11 mouse cellular contexts compared by ENCODE assay signal in genomic region chr7:72589241-72589668, GRCm38 (mm10).
A peak's percentile ranks its signal among the peaks of the same experiment; 100 is the strongest.
DNase-seq lines count a peak whose midpoint lies in the region; ATAC-seq and TF ChIP-seq lines count a peak whose summit lies in the region.
"Had no signal": no experiment of that assay in that cellular context is flagged by ENCODE, and none has a peak within 500 bp of the region (broad histone marks: within the 10 kb centered on the region; RNA-seq: fewer than 3 reads in every experiment).

No protein-coding gene starts in this region.

- H3K9ac ChIP-seq in hindbrain, embryonic 14.5 days, result no peak overlapping the region
- H3K9ac ChIP-seq in midbrain, postnatal 0 days (replicated peaks; ENCODE audit: low read length, poor library complexity, severe bottlenecking), result no peak overlapping the region
- H3K9ac ChIP-seq: limb, embryonic 12.5 days; midbrain, embryonic 13.5 days had no signal

- H3K4me1 ChIP-seq in lung, adult 2 months (ENCODE audit: control insufficient read depth, insufficient read depth, low read length), result no peaks in the 10 kb centered on the region
- 0 out of 2 replicates have a peak, but pooled peaks cover 3% of the 10 kb centered on the region for H3K4me1 ChIP-seq in hindbrain, embryonic 14.5 days (replicated peaks; ENCODE audit: control insufficient read depth, insufficient read depth, low read length)
- no peaks in the 10 kb centered on the region for H3K4me1 ChIP-seq in midbrain, postnatal 0 days (ENCODE audit: insufficient read depth, low read length)
- H3K4me1 ChIP-seq: limb, embryonic 12.5 days; midbrain, embryonic 13.5 days had no signal

- peak; percentile 4 for DNase-seq in urinary bladder, postnatal 25 days (ENCODE audit: low spot score)
- DNase-seq in urinary bladder, postnatal 10 days (ENCODE audit: low spot score), result no peak
- peak; percentile 70 for DNase-seq in gastrocnemius, postnatal 25 days
- peak; percentile 4 for DNase-seq in lung, adult 2 months
- DNase-seq in hindbrain, embryonic 14.5 days (ENCODE audit: low spot score), result no peak
- DNase-seq in midbrain, postnatal 0 days (ENCODE audit: low spot score), result no peak
- DNase-seq: kidney, adult 11 months; thymus, adult 18-20 months had no signal

- TF ChIP-seq POLR2A in lung, adult 2 months (IDR thresholded peaks at IDR 0.05; ENCODE audit: borderline replicate concordance, extremely low read depth, low read depth, low read length), result no peak

- no peak overlapping the region for H3K4me2 ChIP-seq in hindbrain, embryonic 14.5 days (replicated peaks)
- no peak overlapping the region for H3K4me2 ChIP-seq in midbrain, postnatal 0 days (ENCODE audit: low read depth, low read length, poor library complexity, severe bottlenecking)
- H3K4me2 ChIP-seq: limb, embryonic 12.5 days; midbrain, embryonic 13.5 days had no signal

- no peak for ATAC-seq in monocyte, adult 5-6 weeks (replicated peaks; ENCODE audit: insufficient number of reproducible peaks, low FRiP score, low TSS enrichment, poor library complexity, severe bottlenecking)
- ATAC-seq in hindbrain, embryonic 14.5 days (ENCODE audit: low FRiP score), result no peak
- ATAC-seq in midbrain, postnatal 0 days (ENCODE audit: low FRiP score), result no peak
- ATAC-seq: midbrain, embryonic 13.5 days had no signal

- no peak for TF ChIP-seq CTCF in lung, adult 2 months (IDR thresholded peaks at IDR 0.05; ENCODE audit: insufficient read depth, low read length)
- TF ChIP-seq CTCF in midbrain, postnatal 0 days (IDR thresholded peaks at IDR 0.05), result no peak

- 54% methylated on average over 3 of the region's 3 CpGs for WGBS in lung, adult 2 months
- 66% methylated on average over 3 of the region's 3 CpGs for WGBS in hindbrain, embryonic 14.5 days
- WGBS in midbrain, postnatal 0 days, result 68% methylated on average over 3 of the region's 3 CpGs

- H3K36me3 ChIP-seq in hindbrain, embryonic 14.5 days (replicated peaks; ENCODE audit: control insufficient read depth, insufficient read depth), result no peaks in the 10 kb centered on the region
- H3K36me3 ChIP-seq in midbrain, postnatal 0 days (ENCODE audit: insufficient read depth, low read length), result no peaks in the 10 kb centered on the region
- H3K36me3 ChIP-seq: limb, embryonic 12.5 days; midbrain, embryonic 13.5 days had no signal

- no peak overlapping the region for H3K27ac ChIP-seq in hindbrain, embryonic 14.5 days
- H3K27ac ChIP-seq in midbrain, postnatal 0 days (ENCODE audit: low read depth, low read length), result no peak overlapping the region
- H3K27ac ChIP-seq: limb, embryonic 12.5 days; midbrain, embryonic 13.5 days had no signal

- no peak overlapping the region for H3K4me3 ChIP-seq in lung, adult 2 months (replicated peaks; ENCODE audit: extremely low read depth, low read depth, low read length)
- no peak overlapping the region for H3K4me3 ChIP-seq in hindbrain, embryonic 14.5 days (replicated peaks; ENCODE audit: low read length)
- no peak overlapping the region for H3K4me3 ChIP-seq in midbrain, postnatal 0 days (ENCODE audit: low read depth, low read length)
- H3K4me3 ChIP-seq: limb, embryonic 12.5 days; midbrain, embryonic 13.5 days had no signal

- no peaks in the 10 kb centered on the region for H3K27me3 ChIP-seq in hindbrain, embryonic 14.5 days (ENCODE audit: control insufficient read depth, insufficient read depth, low read length)
- no peaks in the 10 kb centered on the region for H3K27me3 ChIP-seq in midbrain, postnatal 0 days (ENCODE audit: insufficient read depth, low read length)
- H3K27me3 ChIP-seq: limb, embryonic 12.5 days; midbrain, embryonic 13.5 days had no signal

- H3K9me3 ChIP-seq in hindbrain, embryonic 14.5 days (ENCODE audit: control insufficient read depth, low read length), result no peaks in the 10 kb centered on the region
- H3K9me3 ChIP-seq in midbrain, postnatal 0 days (ENCODE audit: low read length), result no peaks in the 10 kb centered on the region
- H3K9me3 ChIP-seq: limb, embryonic 12.5 days; midbrain, embryonic 13.5 days had no signal

Comparison
In these comparisons a context has a peak if more than half of its experiments do, and no peak if none do; other contexts are left out.
1. DNase-seq: peak in urinary bladder, postnatal 25 days (single experiment), gastrocnemius, postnatal 25 days (single experiment) and lung, adult 2 months (single experiment); none in urinary bladder, postnatal 10 days (single experiment), hindbrain, embryonic 14.5 days (single experiment) and midbrain, postnatal 0 days (single experiment).